Mouse (Mus musculus): Measurements from ENCODE around the gene Cyp4a14.
"Not testable (repeated sequence)": the region's sequence is repeated elsewhere in the genome, so short reads cannot be mapped to it uniquely, and the experiment has no call there.

GRCm38 (mm10) chr4:115518000-115518399 lies 22.1 kb upstream of the Cyp4a14 start, which contains the start of gene Cyp4a10:
- not testable (repeated sequence) for TF ChIP-seq GATA1 (IDR thresholded peaks at IDR 0.05; ENCODE audit: borderline replicate concordance, low read length); FLI1 (IDR thresholded peaks at IDR 0.05; ENCODE audit: low read length)

All from megakaryocyte, embryonic 14.5 days (primary cell).